Mouse (Mus musculus): ENCODE measurements at regions not wholly inside any gene's neighbourhood (a gene's known extent, or its start where the extent isn't known, plus 50 kb on each side); places are given as distances from the start of the nearest gene placed in this dataset.

DNA sequence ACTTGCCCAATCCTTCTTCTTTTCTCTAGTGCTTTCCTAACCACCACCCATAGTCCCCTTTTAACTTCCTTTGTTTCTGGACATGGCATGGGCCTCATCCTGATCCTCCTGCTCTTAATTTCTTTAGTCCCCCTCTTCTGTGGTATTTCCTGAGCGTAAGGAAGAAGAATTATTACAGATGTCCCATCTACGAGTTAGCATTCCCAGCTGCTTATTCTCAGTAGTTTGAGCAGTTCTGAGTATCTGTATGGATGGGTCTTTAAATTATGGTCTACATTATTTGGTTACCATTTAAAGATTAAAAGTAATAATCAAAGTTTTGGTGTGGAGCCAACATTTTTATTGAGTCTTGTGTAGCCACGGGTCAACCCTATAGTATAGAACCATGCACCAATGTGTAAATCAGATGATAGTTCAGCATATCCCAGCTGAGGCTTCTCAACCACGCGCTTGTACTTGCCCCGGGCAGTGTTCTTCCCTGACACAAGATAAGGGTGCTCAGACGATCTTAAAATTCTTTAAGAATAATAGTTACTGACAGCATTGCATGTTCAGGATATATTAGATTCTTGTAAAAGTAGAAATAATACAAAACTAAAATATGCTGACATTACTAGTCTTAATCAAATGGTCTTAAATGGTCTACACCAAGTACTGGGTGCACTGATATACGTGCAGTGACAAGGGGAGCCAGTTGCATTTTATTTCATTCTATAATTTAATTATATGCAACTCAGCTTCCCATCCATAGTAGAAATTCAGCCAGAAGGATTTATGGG is 470.5 kb upstream of the Sphkap start:
- TF ChIP-seq POLR2A (IDR thresholded peaks at IDR 0.05; ENCODE audit: insufficient read length, low read depth): no peak
- TF ChIP-seq CEBPB (IDR thresholded peaks at IDR 0.05; ENCODE audit: insufficient read depth, poor library complexity, severe bottlenecking): no peak
- TF ChIP-seq POLR2AphosphoS2 (IDR thresholded peaks at IDR 0.05; ENCODE audit: insufficient read length, low read depth): no peak
- TF ChIP-seq E2F4 (IDR thresholded peaks at IDR 0.05; ENCODE audit: insufficient read depth): no peak
- no peak for TF ChIP-seq TCF3 (IDR thresholded peaks at IDR 0.05; ENCODE audit: insufficient read length, low read depth)
- TF ChIP-seq REST (IDR thresholded peaks at IDR 0.05; ENCODE audit: insufficient read depth, insufficient read length): no peak
- no peak for TF ChIP-seq MAX (IDR thresholded peaks at IDR 0.05; ENCODE audit: low read depth)
- no peak for TF ChIP-seq TCF12 (IDR thresholded peaks at IDR 0.05; ENCODE audit: insufficient read depth, poor library complexity, severe bottlenecking)
- TF ChIP-seq USF1 (IDR thresholded peaks at IDR 0.05; ENCODE audit: low read depth): no peak
- no peak for TF ChIP-seq MYOG (IDR thresholded peaks at IDR 0.05; ENCODE audit: control insufficient read depth in 1 of 3, insufficient read depth in 1 of 3, insufficient read length in 2 of 3, low read depth in 2 of 3)
- no peak for TF ChIP-seq MYOD1 (IDR thresholded peaks at IDR 0.05; ENCODE audit: control insufficient read depth in 1 of 3, insufficient read length in 2 of 3, low read depth in 2 of 3)
